Mouse (Mus musculus): Measurements from ENCODE around the gene Rap1a. TPM values are rescaled to one million over a fixed set of nuclear protein-coding genes. Genes with fewer than 3 reads are reported as not detected.

Rap1a gene
- polyA plus RNA-seq, 1 experiment: 15.1 TPM

GRCm38 (mm10) chr3:105785865-105786264, 15.3 kb downstream of the Rap1a start:
- peaks cover 71% of the 10 kb centered on the region for H3K79me3 ChIP-seq (ENCODE audit: low read depth)
- TF ChIP-seq MAX (IDR thresholded peaks at IDR 0.05): no peak
- no peak for TF ChIP-seq USF1 (IDR thresholded peaks at IDR 0.05; ENCODE audit: low read depth)
- no peak for TF ChIP-seq MYOD1 (IDR thresholded peaks at IDR 0.05; ENCODE audit: control insufficient read depth, insufficient read length, low read depth)
- TF ChIP-seq FOSL1 (IDR thresholded peaks at IDR 0.05; ENCODE audit: insufficient read depth, low read length, poor library complexity, severe bottlenecking): no peak
- TF ChIP-seq CTCF (IDR thresholded peaks at IDR 0.05; ENCODE audit: control insufficient read depth, insufficient read depth, insufficient read length): no peak
- TF ChIP-seq MYOG (IDR thresholded peaks at IDR 0.05; ENCODE audit: control insufficient read depth, extremely low read depth, insufficient read length): no peak
- TF ChIP-seq CEBPB (IDR thresholded peaks at IDR 0.05; ENCODE audit: low read depth): no peak

GRCm38 (mm10) chr3:105783809-105784208, 17.3 kb downstream of the Rap1a start:
- Histone ChIP-seq H3K27me3 (ENCODE audit: control insufficient read depth, insufficient read depth, insufficient read length) (no peaks in the 10 kb centered on the region), H3K79me3 (ENCODE audit: low read depth) (peaks cover 74% of the 10 kb centered on the region), H3K36me3 (ENCODE audit: control insufficient read depth, insufficient read depth) (peaks cover 7% of the 10 kb centered on the region), H3K79me2 (ENCODE audit: control insufficient read depth, insufficient read depth) (peaks cover 100% of the 10 kb centered on the region), H3ac (ENCODE audit: control insufficient read depth, insufficient read length, low read depth) (no peak overlapping the region), H3K4me3 (ENCODE audit: insufficient read depth, poor library complexity, severe bottlenecking) (no peak overlapping the region)
- TF ChIP-seq MAX (IDR thresholded peaks at IDR 0.05): no peak
- no peak for TF ChIP-seq USF1 (IDR thresholded peaks at IDR 0.05; ENCODE audit: low read depth)
- no peak for TF ChIP-seq MYOG (IDR thresholded peaks at IDR 0.05; ENCODE audit: control insufficient read depth, extremely low read depth, insufficient read length)
- TF ChIP-seq MYOD1 (IDR thresholded peaks at IDR 0.05; ENCODE audit: control insufficient read depth, insufficient read length, low read depth): no peak
- no peak for TF ChIP-seq CEBPB (IDR thresholded peaks at IDR 0.05; ENCODE audit: low read depth)
- TF ChIP-seq FOSL1 (IDR thresholded peaks at IDR 0.05; ENCODE audit: insufficient read depth, low read length, poor library complexity, severe bottlenecking): no peak
- no peak for TF ChIP-seq CTCF (IDR thresholded peaks at IDR 0.05; ENCODE audit: control insufficient read depth, insufficient read depth, insufficient read length)

More at GRCm38 (mm10) chr3:105785865-105786264, 15.3 kb downstream of the Rap1a start:
- Histone ChIP-seq H3K79me2 (ENCODE audit: control insufficient read depth, insufficient read depth) (peaks cover 100% of the 10 kb centered on the region), H3K4me3 (ENCODE audit: insufficient read depth, poor library complexity, severe bottlenecking) (no peak overlapping the region), H3K36me3 (ENCODE audit: control insufficient read depth, insufficient read depth) (peaks cover 10% of the 10 kb centered on the region), H3ac (ENCODE audit: control insufficient read depth, insufficient read length, low read depth) (no peak overlapping the region), H3K27me3 (ENCODE audit: control insufficient read depth, insufficient read depth, insufficient read length) (no peaks in the 10 kb centered on the region)

DNA sequence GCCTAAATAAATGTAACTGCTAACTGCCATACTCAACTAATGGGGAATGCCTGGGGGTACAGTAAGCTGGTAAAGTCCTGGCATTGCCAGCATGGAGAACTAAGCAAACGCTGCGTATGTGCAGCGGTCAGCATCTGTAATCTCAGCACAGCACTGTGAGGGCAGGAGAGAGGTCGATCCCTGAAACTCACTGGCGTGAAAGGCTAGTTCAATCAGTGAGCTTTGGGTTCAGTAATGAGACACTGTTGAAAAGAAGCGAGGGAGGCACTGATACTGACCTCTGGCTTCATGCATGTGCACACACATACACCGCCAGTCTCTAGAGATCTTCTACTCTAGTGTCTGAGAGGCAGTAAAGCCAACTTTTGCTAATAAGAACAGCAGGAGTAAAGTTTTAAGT, 18.7 kb downstream of the Rap1a start:
- Histone ChIP-seq H3ac (ENCODE audit: control insufficient read depth, insufficient read length, low read depth) (no peak overlapping the region), H3K79me2 (ENCODE audit: control insufficient read depth, insufficient read depth) (peaks cover 100% of the 10 kb centered on the region), H3K79me3 (ENCODE audit: low read depth) (peaks cover 74% of the 10 kb centered on the region), H3K36me3 (ENCODE audit: control insufficient read depth, insufficient read depth) (peaks cover 3% of the 10 kb centered on the region), H3K27me3 (ENCODE audit: control insufficient read depth, insufficient read depth, insufficient read length) (no peaks in the 10 kb centered on the region), H3K4me3 (ENCODE audit: insufficient read depth, poor library complexity, severe bottlenecking) (no peak overlapping the region)
- no peak for TF ChIP-seq MAX (IDR thresholded peaks at IDR 0.05)
- no peak for TF ChIP-seq MYOD1 (IDR thresholded peaks at IDR 0.05; ENCODE audit: control insufficient read depth, insufficient read length, low read depth)

DNA sequence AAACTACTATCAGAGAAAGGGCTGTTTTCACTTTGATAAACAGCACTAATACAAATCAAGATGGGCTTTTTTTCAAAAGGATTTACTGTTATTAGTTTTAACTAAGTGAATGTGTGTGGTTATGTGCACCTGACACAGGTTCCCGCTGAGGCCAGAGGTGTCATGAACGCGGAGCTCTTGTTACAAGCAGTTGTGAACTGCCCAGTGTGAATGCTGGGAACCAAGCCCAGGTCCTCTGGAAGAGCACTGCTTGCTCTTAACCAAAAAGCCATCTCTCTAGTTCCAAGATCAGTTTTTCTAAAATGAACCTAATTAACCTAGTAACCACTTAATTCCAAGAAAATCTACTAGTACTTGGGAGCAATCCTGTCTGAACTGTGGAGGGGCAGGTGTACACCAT, 23.1 kb downstream of the Rap1a start:
- no peak for TF ChIP-seq USF1 (IDR thresholded peaks at IDR 0.05; ENCODE audit: low read depth)
- no peak for TF ChIP-seq MYOD1 (IDR thresholded peaks at IDR 0.05; ENCODE audit: control insufficient read depth, insufficient read length, low read depth)
- no peak for TF ChIP-seq MYOG (IDR thresholded peaks at IDR 0.05; ENCODE audit: control insufficient read depth, extremely low read depth, insufficient read length)
- TF ChIP-seq CEBPB (IDR thresholded peaks at IDR 0.05; ENCODE audit: low read depth): no peak
- no peak for TF ChIP-seq CTCF (IDR thresholded peaks at IDR 0.05; ENCODE audit: control insufficient read depth, insufficient read depth, insufficient read length)
- no peak for TF ChIP-seq MAX (IDR thresholded peaks at IDR 0.05)
- TF ChIP-seq FOSL1 (IDR thresholded peaks at IDR 0.05; ENCODE audit: insufficient read depth, low read length, poor library complexity, severe bottlenecking): no peak
- no peak overlapping the region for H3ac ChIP-seq (ENCODE audit: control insufficient read depth, insufficient read length, low read depth)

GRCm38 (mm10) chr3:105774496-105774895, 26.6 kb downstream of the Rap1a start:
- H3K79me2 ChIP-seq (ENCODE audit: control insufficient read depth, insufficient read depth): peaks cover 92% of the 10 kb centered on the region
- no peak overlapping the region for H3K4me3 ChIP-seq (ENCODE audit: insufficient read depth, poor library complexity, severe bottlenecking)
- H3K79me3 ChIP-seq (ENCODE audit: low read depth): peaks cover 54% of the 10 kb centered on the region
- no peak overlapping the region for H3ac ChIP-seq (ENCODE audit: control insufficient read depth, insufficient read length, low read depth)
- no peaks in the 10 kb centered on the region for H3K27me3 ChIP-seq (ENCODE audit: control insufficient read depth, insufficient read depth, insufficient read length)
- TF ChIP-seq CTCF (IDR thresholded peaks at IDR 0.05; ENCODE audit: control insufficient read depth, insufficient read depth, insufficient read length) (no peak), MYOG (IDR thresholded peaks at IDR 0.05; ENCODE audit: control insufficient read depth, extremely low read depth, insufficient read length) (no peak), MYOD1 (IDR thresholded peaks at IDR 0.05; ENCODE audit: control insufficient read depth, insufficient read length, low read depth) (no peak), USF1 (IDR thresholded peaks at IDR 0.05; ENCODE audit: low read depth) (no peak), CEBPB (IDR thresholded peaks at IDR 0.05; ENCODE audit: low read depth) (no peak), FOSL1 (IDR thresholded peaks at IDR 0.05; ENCODE audit: insufficient read depth, low read length, poor library complexity, severe bottlenecking) (no peak), MAX (IDR thresholded peaks at IDR 0.05) (no peak)
- H3K36me3 ChIP-seq (ENCODE audit: control insufficient read depth, insufficient read depth): no peaks in the 10 kb centered on the region

More for the DNA sequence above, 23.1 kb downstream of the Rap1a start:
- no peaks in the 10 kb centered on the region for H3K27me3 ChIP-seq (ENCODE audit: control insufficient read depth, insufficient read depth, insufficient read length)
- no peaks in the 10 kb centered on the region for H3K36me3 ChIP-seq (ENCODE audit: control insufficient read depth, insufficient read depth)
- H3K79me2 ChIP-seq (ENCODE audit: control insufficient read depth, insufficient read depth): peaks cover 94% of the 10 kb centered on the region
- H3K4me3 ChIP-seq (ENCODE audit: insufficient read depth, poor library complexity, severe bottlenecking): no peak overlapping the region
- H3K79me3 ChIP-seq (ENCODE audit: low read depth): peaks cover 57% of the 10 kb centered on the region

DNA sequence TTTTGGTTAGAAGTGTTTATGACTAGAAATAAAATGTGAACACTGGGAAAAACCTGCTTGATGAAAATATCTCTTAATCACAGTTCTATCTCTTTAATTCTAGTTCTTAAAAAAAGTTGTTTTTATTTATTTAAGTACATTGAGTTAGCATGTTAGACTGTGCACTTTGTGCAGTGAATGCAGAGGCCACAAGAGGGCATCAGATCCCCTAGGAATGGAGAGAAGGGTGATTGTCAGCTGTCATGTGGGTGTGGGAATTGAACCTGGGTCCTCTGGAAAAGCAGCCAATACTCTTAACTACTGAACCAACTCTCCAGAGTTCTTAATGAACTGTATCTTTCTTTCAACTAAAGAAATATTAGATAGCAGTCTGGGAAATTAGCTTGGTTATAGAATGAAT, 29.6 kb downstream of the Rap1a start:
- TF ChIP-seq CEBPB (IDR thresholded peaks at IDR 0.05; ENCODE audit: low read depth): no peak
- TF ChIP-seq USF1 (IDR thresholded peaks at IDR 0.05; ENCODE audit: low read depth): no peak
- TF ChIP-seq MAX (IDR thresholded peaks at IDR 0.05): no peak
- TF ChIP-seq MYOG (IDR thresholded peaks at IDR 0.05; ENCODE audit: control insufficient read depth, extremely low read depth, insufficient read length): no peak
- TF ChIP-seq MYOD1 (IDR thresholded peaks at IDR 0.05; ENCODE audit: control insufficient read depth, insufficient read length, low read depth): no peak
- no peak for TF ChIP-seq FOSL1 (IDR thresholded peaks at IDR 0.05; ENCODE audit: insufficient read depth, low read length, poor library complexity, severe bottlenecking)
- no peak for TF ChIP-seq CTCF (IDR thresholded peaks at IDR 0.05; ENCODE audit: control insufficient read depth, insufficient read depth, insufficient read length)
- H3K79me2 ChIP-seq (ENCODE audit: control insufficient read depth, insufficient read depth): peaks cover 94% of the 10 kb centered on the region
- H3K36me3 ChIP-seq (ENCODE audit: control insufficient read depth, insufficient read depth): no peaks in the 10 kb centered on the region
- no peak overlapping the region for H3ac ChIP-seq (ENCODE audit: control insufficient read depth, insufficient read length, low read depth)
- no peaks in the 10 kb centered on the region for H3K27me3 ChIP-seq (ENCODE audit: control insufficient read depth, insufficient read depth, insufficient read length)
- H3K4me3 ChIP-seq (ENCODE audit: insufficient read depth, poor library complexity, severe bottlenecking): no peak overlapping the region
- peaks cover 52% of the 10 kb centered on the region for H3K79me3 ChIP-seq (ENCODE audit: low read depth)
